Mouse (Mus musculus): ENCODE results near the gene St3gal5. TPM values are rescaled to one million over a fixed set of nuclear protein-coding genes. Genes with fewer than 3 reads are reported as not detected.
A peak's percentile ranks its signal among the peaks of the same experiment; 100 is the strongest.

The St3gal5 gene
- total RNA-seq, 4 experiments from 2014 or later, result 157 to 182 (median 165) TPM

GRCm38 (mm10) chr6:72098021-72098655, 746 bp downstream of the St3gal5 start:
- no peak for DNase-seq (ENCODE audit: low spot score in 2 of 2)

GRCm38 (mm10) chr6:72098691-72099090, 1.3 kb downstream of the St3gal5 start:
- no peak for DNase-seq (ENCODE audit: low spot score in 2 of 2)

GRCm38 (mm10) chr6:72099281-72099680, 1.9 kb downstream of the St3gal5 start:
- no peak for DNase-seq (ENCODE audit: low spot score in 2 of 2)

DNA sequence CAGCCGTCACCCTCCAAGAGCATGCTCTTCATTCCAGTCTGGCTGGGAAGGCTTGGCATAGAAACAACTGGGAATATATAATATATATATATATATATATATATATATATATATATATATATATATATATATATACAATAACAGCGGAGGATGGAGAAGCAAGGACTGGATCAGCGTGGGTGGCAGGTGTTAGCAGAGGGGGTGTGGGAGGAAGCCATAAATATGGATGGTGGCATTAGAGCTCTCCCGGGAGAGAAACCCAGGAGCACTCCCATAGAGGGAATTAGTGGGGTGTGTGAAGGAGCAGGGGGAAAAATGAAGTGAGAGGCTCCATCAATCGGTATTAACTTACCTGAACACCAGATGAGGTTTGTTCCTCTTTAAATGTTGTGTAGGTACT, 2.8 kb downstream of the St3gal5 start:
- peak in 1 of 2 experiments; percentile 74 for DNase-seq (ENCODE audit: low spot score in 2 of 2)

GRCm38 (mm10) chr6:72100939-72101338, 3.5 kb downstream of the St3gal5 start:
- DNase-seq (ENCODE audit: low spot score in 2 of 2), result no peak

DNA sequence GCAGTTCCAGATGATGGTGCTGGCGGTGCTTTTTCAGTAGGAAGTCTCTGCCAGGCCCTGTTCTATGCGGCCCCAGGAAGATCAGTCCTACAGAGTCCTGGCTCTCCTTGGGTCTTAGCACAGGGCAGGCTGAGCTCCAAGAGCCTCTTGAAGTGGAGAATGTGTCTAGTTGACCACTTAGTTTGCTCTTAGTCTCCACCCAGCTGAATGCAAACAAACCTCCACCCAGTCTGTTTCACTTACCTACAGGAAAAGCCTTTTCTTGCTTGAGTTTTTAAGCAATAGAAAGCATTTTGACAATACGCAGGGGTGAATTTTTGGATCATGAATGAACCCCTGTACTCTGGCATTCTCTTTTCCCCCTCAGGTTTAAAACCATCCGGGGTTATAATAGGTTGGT, 4.0 kb downstream of the St3gal5 start:
- DNase-seq (ENCODE audit: low spot score in 2 of 2), result no peak

DNA sequence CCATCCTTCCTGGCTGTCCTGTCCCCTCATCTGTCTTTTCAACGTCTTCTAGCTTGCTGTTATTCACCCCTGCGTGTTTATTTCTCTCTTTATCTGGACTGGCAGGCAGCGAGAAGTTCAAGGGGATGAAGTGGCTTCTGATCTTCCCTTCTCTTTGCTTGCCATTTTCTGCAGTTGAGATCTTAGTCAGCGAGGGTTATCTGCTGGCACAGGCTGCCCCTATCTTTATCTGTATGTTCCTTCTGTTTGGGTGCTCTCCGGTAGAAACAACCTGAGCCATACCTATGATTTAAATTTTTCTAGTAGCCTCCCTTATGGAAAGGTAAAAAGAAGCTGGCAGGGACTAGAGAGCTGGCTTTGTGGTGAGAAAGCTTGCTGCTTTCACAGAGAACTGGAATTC, 4.7 kb downstream of the St3gal5 start:
- no peak for DNase-seq (ENCODE audit: low spot score in 2 of 2)

DNA sequence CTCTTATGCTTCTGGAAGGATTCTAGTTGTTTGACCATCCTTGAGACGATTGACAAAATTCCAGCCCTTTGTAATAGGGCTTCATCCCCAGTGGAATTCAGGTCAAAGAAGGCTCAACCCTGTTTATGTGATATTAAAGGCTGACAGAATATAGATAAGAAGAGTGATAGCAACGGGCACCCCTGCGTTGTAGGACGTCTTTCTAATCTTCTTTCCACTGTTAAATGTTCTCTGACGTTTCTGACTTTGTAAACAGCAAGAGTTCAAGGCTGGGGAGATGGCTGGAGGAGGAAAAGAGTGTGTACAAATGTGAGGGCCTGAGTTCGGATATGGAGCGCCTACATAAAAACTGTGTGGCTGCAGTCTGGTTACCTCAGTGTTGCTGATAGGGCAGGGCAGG, 7.1 kb downstream of the St3gal5 start:
- no peak for DNase-seq (ENCODE audit: low spot score in 2 of 2)

- peak in 1 of 2 experiments; percentile 55 for DNase-seq (ENCODE audit: low spot score in 2 of 2)
These were observed 11.8 kb downstream of the St3gal5 start for GRCm38 (mm10) chr6:72108941-72109892.

- DNase-seq (ENCODE audit: low spot score in 2 of 2), result no peak
These were observed 13.2 kb downstream of the St3gal5 start for GRCm38 (mm10) chr6:72110577-72110976.

- DNase-seq (ENCODE audit: low spot score in 2 of 2), result peak in 1 of 2 experiments; percentile 73
These were observed 15.2 kb downstream of the St3gal5 start for GRCm38 (mm10) chr6:72112575-72112974.

DNA sequence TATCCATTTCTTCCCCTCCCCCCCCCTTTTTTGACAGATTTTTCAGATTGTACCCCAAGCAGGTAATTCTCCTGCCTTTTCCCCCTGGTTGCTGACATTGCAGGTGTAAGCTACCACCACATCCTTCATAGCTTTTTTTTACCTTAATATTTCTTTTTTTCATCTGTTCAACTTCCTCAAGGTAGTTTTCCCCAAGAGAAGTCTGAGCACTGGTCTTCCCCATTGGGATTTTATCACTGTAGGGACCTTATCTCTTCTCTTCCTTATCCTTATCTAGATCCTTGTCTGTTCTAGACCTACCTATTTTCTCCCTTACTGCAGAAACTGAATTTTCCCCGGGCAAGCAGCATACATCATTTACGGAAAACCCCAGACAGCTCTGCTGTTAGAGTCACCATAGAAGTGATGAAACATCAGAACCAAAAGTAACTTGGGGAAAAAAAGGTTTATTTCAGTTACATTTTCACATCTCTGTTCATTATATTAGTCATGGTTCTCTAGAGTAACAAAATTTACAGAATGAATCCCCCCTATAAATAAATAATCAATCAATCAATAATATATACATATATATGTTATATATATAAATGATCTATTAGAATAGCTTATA, 15.8 kb downstream of the St3gal5 start:
- no peak for DNase-seq (ENCODE audit: low spot score in 2 of 2)

DNA sequence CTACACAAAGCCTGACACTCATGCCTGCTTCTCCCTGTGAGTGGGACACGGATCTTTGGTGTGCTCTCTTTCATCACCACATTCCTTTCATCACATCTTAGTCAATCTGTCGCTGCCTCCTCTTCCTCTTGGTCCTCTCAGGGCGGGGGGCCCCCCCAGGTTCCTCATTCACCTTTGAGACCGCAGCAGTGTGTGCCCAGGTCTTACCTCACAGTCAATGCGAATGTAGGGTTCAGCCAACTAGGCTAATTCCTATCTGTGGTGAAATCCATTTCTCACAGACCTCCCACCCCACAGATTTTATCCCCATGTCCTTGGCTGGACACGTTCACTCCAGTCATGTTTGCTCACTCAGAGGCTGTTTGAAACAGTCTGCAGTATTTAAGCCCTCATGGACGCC, 17.5 kb downstream of the St3gal5 start:
- no peak for DNase-seq (ENCODE audit: low spot score in 2 of 2)

DNA sequence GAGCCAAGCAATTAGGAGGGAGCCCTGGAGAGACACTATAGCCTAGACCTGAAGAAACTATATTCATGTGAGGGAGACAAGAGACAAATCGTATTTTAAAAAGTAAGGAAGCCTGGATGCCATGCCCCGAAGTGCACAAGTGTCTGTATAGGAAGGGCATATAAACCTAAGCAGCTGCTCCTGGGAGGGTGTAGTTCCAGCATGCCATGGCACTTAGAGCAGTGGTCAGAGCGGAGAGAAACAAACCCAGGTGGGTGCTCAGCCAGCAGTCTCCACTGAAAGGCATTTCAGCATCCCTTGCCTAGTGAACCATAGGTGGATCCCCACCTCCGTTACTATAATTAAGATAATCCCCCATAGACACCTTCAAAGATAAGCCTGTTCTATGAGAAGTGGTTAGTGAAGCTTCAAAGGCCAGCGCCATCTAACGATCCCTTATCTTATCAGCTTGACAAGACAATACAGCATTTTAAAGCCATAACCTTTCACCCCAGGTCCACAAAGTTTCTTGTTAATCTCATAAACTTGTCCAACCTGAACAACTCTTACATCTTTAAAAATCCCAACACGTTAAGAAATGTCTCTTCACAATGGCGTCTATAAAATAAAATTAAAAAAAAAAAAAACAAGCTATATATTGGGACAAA, 20.1 kb downstream of the St3gal5 start:
- DNase-seq (ENCODE audit: low spot score in 2 of 2), result no peak

DNA sequence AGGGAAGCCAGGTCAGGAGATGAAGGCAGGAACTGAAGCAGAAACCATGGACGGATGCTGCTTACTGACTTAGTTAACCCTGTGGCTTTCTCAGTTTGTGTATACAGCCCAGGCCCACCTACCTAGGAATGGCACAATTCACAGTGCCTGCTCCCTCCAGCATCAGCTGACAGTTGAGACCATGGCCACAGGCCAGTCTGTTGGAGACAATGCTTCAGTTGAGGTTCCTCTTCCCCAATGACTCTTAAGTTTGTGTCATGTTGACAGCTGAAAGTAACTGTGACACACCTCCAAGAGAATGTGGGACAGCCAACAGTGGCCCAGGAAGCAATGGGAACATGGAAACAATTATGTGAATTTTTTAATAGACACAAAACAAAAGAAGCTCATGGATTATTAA, 22.5 kb downstream of the St3gal5 start:
- DNase-seq (ENCODE audit: low spot score in 2 of 2), result no peak

- DNase-seq (ENCODE audit: low spot score in 2 of 2), result no peak
These were observed 23.9 kb downstream of the St3gal5 start for GRCm38 (mm10) chr6:72121301-72121700.

DNA sequence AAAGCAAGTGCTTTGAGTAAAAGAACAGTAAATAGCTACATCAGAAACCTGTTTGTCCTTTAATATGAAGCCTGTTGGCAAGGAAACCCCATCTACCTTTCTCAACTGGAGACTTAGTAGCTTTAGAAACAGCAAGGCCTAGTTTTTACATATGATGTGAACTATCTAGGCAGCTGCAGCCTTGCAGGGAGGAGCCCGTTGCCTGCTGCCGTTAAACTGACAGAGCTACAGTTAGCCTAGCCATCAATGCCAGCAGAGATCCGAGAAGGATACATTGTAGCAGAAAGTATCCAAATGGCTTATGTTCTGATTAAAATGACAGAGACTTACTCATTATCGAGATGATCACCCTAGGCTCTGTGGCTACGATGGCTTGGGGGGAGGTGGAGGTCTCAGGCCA, 25.1 kb downstream of the St3gal5 start:
- DNase-seq (ENCODE audit: low spot score in 2 of 2), result no peak

- DNase-seq (ENCODE audit: low spot score in 2 of 2), result no peak
These were observed 27.1 kb downstream of the St3gal5 start for GRCm38 (mm10) chr6:72124315-72125103.

DNA sequence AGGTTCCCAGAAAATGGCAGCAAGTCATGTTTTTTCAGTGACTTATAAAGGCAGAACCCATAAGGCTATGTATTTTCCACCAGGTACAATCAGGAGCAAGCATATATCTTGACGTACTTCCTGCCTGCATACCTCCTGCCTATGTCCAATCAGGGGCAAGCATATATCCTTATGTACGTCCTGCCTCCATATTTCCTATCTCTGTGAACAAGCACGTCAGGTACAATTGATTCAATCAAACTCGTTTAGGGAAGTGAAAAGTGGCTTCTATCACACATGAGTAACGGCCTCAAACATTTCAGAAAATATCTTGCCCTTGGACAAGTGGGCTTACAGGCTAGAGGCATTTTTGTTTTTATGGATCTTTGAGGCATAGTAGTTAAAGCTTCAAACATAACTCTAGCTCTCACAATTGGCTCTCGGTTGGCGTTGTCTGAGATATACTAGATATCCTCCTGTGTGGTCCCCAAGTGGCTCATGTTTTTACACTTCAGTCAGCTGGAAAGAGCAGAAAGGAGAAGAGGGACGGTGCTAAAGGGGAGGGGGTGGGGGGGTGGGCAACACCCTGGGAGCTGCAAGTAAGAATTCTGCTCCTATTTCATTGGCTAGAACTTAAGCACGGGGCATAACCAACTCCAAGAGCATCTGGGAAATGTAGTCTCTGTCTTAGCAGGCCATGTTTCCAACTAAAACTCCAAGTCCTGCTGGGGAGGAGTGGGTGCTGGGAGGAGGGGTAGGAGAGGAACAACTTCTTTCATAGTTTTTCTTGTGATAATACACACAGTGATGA, 28.9 kb downstream of the St3gal5 start:
- DNase-seq (ENCODE audit: low spot score in 2 of 2), result no peak

DNA sequence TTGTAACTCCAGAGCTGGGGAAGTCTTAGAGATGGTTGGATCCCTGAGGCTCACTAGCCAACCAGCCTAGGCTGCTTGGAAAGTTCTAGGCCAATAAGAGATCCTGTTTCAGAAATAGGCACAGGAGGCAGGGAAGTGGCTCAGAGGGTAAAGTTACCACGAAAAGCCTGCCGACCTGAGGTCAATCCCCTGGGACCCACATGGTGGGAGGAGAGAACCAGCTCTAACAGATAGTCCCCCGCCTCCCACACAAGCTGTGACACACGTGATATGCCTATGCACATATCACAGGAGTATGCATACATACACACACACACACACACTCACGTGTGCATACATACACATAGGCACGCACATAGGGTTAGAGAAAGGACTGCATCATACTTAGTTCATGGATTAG, 32.7 kb downstream of the St3gal5 start:
- no peak for DNase-seq (ENCODE audit: low spot score in 2 of 2)
